Mouse (Mus musculus) heart, postnatal 0 days (tissue): ENCODE results near the gene Trpc1. TPM values are rescaled to one million over a fixed set of nuclear protein-coding genes. Genes with fewer than 3 reads are reported as not detected.

Experiments
- ATAC-seq: fragments of 200-750 bp; cut with Nextera tagmentation; 2 replicates; pipeline ENCODE4 v1.8.0; 2017; ENCODE audit warnings: low read depth, moderate number of reproducible peaks, moderate library complexity; ENCODE audit not compliant: insufficient read depth
- DNase-seq: peaks from one replicate; pipeline ENCODE4 v3.0.0-alpha.2; 2016; ENCODE audit warnings: low spot score
- H3K27ac ChIP-seq: fragments of 300-500 bp; sonication (generic); 2 replicates; pipeline ENCODE4 v1.5.1; 2014; ENCODE audit warnings: low read depth, mild to moderate bottlenecking
- H3K27me3 ChIP-seq: fragments of 300-500 bp; sonication (generic); 2 replicates; pipeline ENCODE4 v1.6.1; 2014; ENCODE audit warnings: low read length, mixed read lengths; ENCODE audit not compliant: control insufficient read depth, insufficient read depth
- H3K36me3 ChIP-seq: fragments of 300-500 bp; sonication (generic); replicated peaks from 2 replicates; pipeline ENCODE4 v1.6.1; 2014; ENCODE audit warnings: low read length, mixed read lengths; ENCODE audit not compliant: control insufficient read depth, insufficient read depth
- H3K4me1 ChIP-seq: fragments of 300-500 bp; sonication (generic); 2 replicates; pipeline ENCODE4 v1.6.1; 2014; ENCODE audit warnings: antibody characterized with exemption; ENCODE audit not compliant: control insufficient read depth, insufficient read depth
- H3K4me2 ChIP-seq: fragments of 300-500 bp; sonication (generic); 2 replicates; pipeline ENCODE4 v1.6.1; 2014; ENCODE audit warnings: low read depth, mild to moderate bottlenecking, low read length, moderate library complexity
- H3K4me3 ChIP-seq: fragments of 300-500 bp; sonication (generic); 2 replicates; pipeline ENCODE4 v1.5.1; 2014; ENCODE audit warnings: low read depth, low read length
- H3K9ac ChIP-seq: fragments of 300-500 bp; sonication (generic); replicated peaks from 2 replicates; pipeline ENCODE4 v1.6.1; 2014; ENCODE audit warnings: low read depth, low read length, mixed read lengths
- H3K9me3 ChIP-seq: fragments of 300-500 bp; sonication (generic); replicated peaks from 2 replicates; pipeline ENCODE4 v1.6.1; 2016; ENCODE audit warnings: low read length; ENCODE audit not compliant: control insufficient read depth
- CTCF ChIP-seq: IDR thresholded peaks from 2 replicates; pipeline ENCODE4 v1.5.1; 2016; ENCODE audit warnings: antibody characterized with exemption, control low read depth, low read depth
- EP300 ChIP-seq: IDR thresholded peaks from 2 replicates; pipeline ENCODE4 v1.6.1; 2016; ENCODE audit warnings: antibody characterized with exemption, low read depth
- WGBS: fragments of 180-500 bp; shearing (Covaris S2); extraction: QIAGEN DNeasy Blood & Tissue Kit; methylation state at CpG from one replicate; pipeline ENCODE4 v1.1.7; 2014; 5-methylcytosine and 5-hydroxymethylcytosine counted together
- polyA plus RNA-seq: library from polyadenylated mRNA; unstranded; fragments of >200 nt; fragmentation: Nextera tagmentation; extraction: Ambion mirVana; gene quantifications from 2 replicates; pipeline ENCODE4 v1.2.1, GENCODE M21; 2015
- total RNA-seq: library from RNA; depleted of rRNA; stranded (reverse); fragments of >200 nt; gene quantifications from 2 replicates; pipeline ENCODE4 v1.2.3, GENCODE M21; 2014; ENCODE audit warnings: low replicate concordance

Trpc1 gene
- total and polyA plus RNA-seq, 2 experiments from 2014 or later, result 2.2 to 5.9 TPM

DNA sequence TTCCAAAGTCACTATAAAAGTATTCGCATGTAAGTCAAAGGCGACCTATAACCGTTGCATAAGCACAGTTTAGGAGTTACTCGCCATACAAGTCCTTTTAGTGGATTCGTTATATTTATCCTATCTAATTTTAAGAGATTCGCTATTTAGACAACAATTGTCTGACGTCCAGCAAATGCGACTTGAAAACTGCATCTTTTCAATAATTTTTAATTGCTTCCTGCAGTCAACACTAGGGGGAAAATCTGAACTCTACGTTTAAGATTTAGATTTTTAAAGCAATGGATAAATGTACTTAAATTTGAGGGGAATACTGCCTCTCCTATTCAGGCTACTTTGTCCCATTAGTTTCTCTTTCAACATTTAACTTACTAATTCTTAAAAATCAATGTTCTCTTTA is 571 bp upstream of the Trpc1 start:
- H3K4me1 ChIP-seq, result no peaks in the 10 kb centered on the region
- H3K4me2 ChIP-seq, result peak overlapping the region; percentile 93
- H3K9ac ChIP-seq, result no peak overlapping the region
- no peak for TF ChIP-seq EP300
- TF ChIP-seq CTCF, result no peak
- 43% methylated on average over 9 of the region's 9 CpGs for WGBS
- H3K27ac ChIP-seq, result no peak overlapping the region
- peaks cover 10% of the 10 kb centered on the region; the same call in 1 of the 2 replicates for H3K27me3 ChIP-seq
- no peaks in the 10 kb centered on the region for H3K9me3 ChIP-seq
- H3K36me3 ChIP-seq, result no peaks in the 10 kb centered on the region
- peak overlapping the region; percentile 91 for H3K4me3 ChIP-seq
- DNase-seq, result no peak
- ATAC-seq, result no peak

DNA sequence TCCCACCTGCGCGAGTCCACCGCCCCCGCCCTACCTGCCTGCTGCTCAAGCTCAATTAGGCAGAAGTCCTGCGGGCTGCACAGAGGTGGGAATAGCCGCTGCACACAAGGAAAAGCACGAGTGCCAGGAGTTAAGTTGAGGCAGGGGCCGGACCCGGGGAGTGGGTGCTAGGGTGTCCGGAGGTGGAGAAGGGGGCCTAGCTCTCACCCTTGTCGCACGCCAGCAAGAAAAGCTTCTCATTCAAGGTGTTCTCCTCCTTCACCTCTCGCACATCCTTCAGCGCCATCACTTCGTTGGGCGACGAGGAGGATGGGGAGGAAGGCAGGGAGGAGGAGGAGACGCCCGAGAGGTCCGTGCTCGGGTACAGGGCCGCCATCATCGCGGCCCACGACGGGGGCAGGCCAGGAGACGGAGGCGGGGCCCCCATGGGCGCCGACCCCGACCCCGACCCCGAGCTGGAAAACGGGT is 680 bp downstream of the Trpc1 start:
- Histone ChIP-seq H3K9me3 (no peaks in the 10 kb centered on the region), H3K27me3 (peaks cover 10% of the 10 kb centered on the region; the same call in 1 of the 2 replicates), H3K4me1 (no peaks in the 10 kb centered on the region), H3K27ac (peak overlapping the region; percentile 72; the same call in 1 of the 2 replicates), H3K4me3 (peak overlapping the region; percentile 91), H3K4me2 (peak overlapping the region; percentile 93), H3K9ac (peak overlapping the region; percentile 78), H3K36me3 (no peaks in the 10 kb centered on the region)
- peak; percentile 70 for ATAC-seq
- WGBS, result 2% methylated on average over 29 of the region's 34 CpGs
- TF ChIP-seq CTCF (no peak), EP300 (no peak)
- DNase-seq, result no peak

DNA sequence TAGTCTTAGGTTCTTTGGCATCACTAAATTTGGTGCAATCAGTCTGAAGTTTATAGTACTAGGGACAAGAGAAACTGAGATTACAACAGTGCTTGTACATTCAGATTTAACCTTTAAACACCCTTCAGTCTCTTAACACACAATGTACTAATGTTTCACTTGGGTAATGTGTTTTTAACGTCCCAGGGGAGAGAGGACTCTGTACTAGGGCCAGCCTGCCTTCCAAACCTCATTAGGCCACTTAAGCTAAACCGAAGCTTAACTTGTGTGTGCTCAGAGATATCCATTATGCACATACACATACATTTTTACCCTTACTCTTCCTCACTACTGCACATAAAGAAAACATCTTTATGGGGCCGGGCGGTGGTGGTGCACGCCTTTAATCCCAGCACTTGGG is 2.9 kb downstream of the Trpc1 start:
- WGBS, result 79% methylated on average over 5 of the region's 5 CpGs
- Histone ChIP-seq H3K27me3 (peaks cover 10% of the 10 kb centered on the region; the same call in 1 of the 2 replicates), H3K9ac (no peak overlapping the region), H3K27ac (no peak overlapping the region), H3K4me1 (no peaks in the 10 kb centered on the region), H3K4me2 (no peak overlapping the region), H3K4me3 (no peak overlapping the region), H3K9me3 (no peaks in the 10 kb centered on the region), H3K36me3 (no peaks in the 10 kb centered on the region)
- TF ChIP-seq CTCF, result no peak
- no peak for TF ChIP-seq EP300
- DNase-seq, result no peak
- ATAC-seq, result no peak

DNA sequence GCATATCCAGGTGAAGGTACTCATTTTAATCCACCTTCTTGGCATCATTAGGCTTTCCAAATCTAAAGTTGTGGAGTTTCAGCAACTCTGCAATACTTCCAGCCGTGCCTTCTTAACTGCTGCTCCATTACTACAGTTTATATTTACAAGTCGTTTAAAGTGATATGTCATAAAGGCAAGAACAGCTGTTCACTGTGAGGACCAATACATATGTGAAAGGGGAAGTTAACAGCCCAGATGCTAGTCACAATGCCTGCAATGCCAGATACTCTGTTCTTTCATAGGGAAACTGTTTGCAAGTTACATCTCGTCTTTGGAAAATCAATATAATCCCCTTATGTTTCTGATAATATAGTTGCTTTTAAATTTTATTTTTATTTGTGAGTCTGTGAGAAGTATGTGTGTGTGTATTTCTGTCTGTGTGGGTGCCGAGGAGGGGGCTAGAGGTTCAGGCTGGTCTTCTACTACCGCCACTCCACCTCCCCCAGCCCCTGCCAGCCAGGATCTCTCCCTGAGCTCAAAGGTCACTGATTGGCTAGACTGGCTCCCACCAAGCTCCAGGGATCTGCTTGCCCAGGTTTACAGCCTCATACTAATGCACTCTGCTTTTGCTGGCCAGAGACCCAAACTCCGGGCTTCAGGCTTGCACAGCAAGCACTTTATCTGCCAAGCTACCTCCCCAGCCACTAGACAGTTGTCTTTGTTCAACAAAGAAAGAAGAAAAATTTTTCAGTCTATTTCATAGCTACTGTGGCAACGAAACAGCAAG is 5.1 kb downstream of the Trpc1 start:
- no peak for ATAC-seq
- Histone ChIP-seq H3K9ac (no peak overlapping the region), H3K4me3 (no peak overlapping the region), H3K4me1 (no peaks in the 10 kb centered on the region), H3K9me3 (no peaks in the 10 kb centered on the region), H3K36me3 (no peaks in the 10 kb centered on the region), H3K27ac (no peak overlapping the region), H3K27me3 (no peaks in the 10 kb centered on the region), H3K4me2 (no peak overlapping the region)
- 73% methylated on average over 7 of the region's 7 CpGs for WGBS
- no peak for DNase-seq
- TF ChIP-seq CTCF (no peak), EP300 (no peak)

DNA sequence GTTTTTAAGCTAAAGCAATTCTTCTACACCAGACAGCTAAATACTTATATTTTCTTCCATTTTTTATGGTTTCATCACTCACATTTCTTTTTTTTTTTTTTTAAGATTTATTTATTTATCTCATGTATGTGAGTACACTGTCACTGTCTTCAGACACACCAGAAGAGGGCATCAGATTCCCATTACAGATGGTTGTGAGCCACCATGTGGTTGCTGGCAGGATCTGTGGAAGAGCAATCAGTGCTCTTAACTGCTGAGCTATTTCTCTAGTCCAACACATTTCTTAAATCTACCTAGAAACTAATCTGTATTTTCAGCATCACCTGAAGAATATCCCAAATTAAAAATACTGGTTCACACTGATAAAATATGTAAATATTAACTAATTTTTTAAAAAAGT is 13.9 kb downstream of the Trpc1 start:
- no peaks in the 10 kb centered on the region for H3K9me3 ChIP-seq
- no peak for ATAC-seq
- H3K4me1 ChIP-seq, result no peaks in the 10 kb centered on the region
- no peaks in the 10 kb centered on the region for H3K27me3 ChIP-seq
- no peak overlapping the region for H3K4me2 ChIP-seq
- H3K9ac ChIP-seq, result no peak overlapping the region
- H3K36me3 ChIP-seq, result 0 out of 2 replicates have a peak, but pooled peaks cover 8% of the 10 kb centered on the region
- DNase-seq, result no peak
- no peak for TF ChIP-seq EP300
- TF ChIP-seq CTCF, result 0 out of 2 replicates have a peak, but pooled peaks have one; percentile 6
- no peak overlapping the region for H3K27ac ChIP-seq
- no peak overlapping the region for H3K4me3 ChIP-seq
